Mouse (Mus musculus): Measurements from ENCODE around the gene Abhd11. TPM values are rescaled to one million over a fixed set of nuclear protein-coding genes. Genes with fewer than 3 reads are reported as not detected.

The Abhd11 gene
- polyA plus RNA-seq, 1 experiment from 2014 or later: 72.3 TPM

GRCm38 (mm10) chr5:135015497-135015896 is 6.5 kb downstream of the Abhd11 start:
- ATAC-seq (ENCODE audit: low FRiP score) (no peak), DNase-seq (ENCODE audit: low spot score) (peak; percentile 84)
- Histone ChIP-seq H3K9ac (no peak overlapping the region), H3K9me3 (ENCODE audit: control insufficient read depth, low read length) (no peaks in the 10 kb centered on the region), H3K4me2 (replicated peaks) (no peak overlapping the region), H3K4me3 (replicated peaks; ENCODE audit: low read length) (no peak overlapping the region), H3K27ac (no peak overlapping the region), H3K4me1 (replicated peaks; ENCODE audit: control insufficient read depth, insufficient read depth, low read length) (peaks cover 14% of the 10 kb centered on the region), H3K27me3 (ENCODE audit: control insufficient read depth, insufficient read depth, low read length) (no peaks in the 10 kb centered on the region), H3K36me3 (replicated peaks; ENCODE audit: control insufficient read depth, insufficient read depth) (no peaks in the 10 kb centered on the region)
- WGBS: 15% methylated on average over 7 of the region's 7 CpGs

- DNase-seq (ENCODE audit: low spot score): no peak
- ATAC-seq (ENCODE audit: low FRiP score): no peak
- no peak overlapping the region for H3K27ac ChIP-seq
- H3K9ac ChIP-seq: no peak overlapping the region
- H3K4me3 ChIP-seq (replicated peaks; ENCODE audit: low read length): no peak overlapping the region
- WGBS: 53% methylated on average over 4 of the region's 4 CpGs
- no peaks in the 10 kb centered on the region for H3K27me3 ChIP-seq (ENCODE audit: control insufficient read depth, insufficient read depth, low read length)
- H3K36me3 ChIP-seq (replicated peaks; ENCODE audit: control insufficient read depth, insufficient read depth): no peaks in the 10 kb centered on the region
- peaks cover 11% of the 10 kb centered on the region; the same call in 1 of the 2 replicates for H3K4me1 ChIP-seq (replicated peaks; ENCODE audit: control insufficient read depth, insufficient read depth, low read length)
- H3K4me2 ChIP-seq (replicated peaks): no peak overlapping the region
- no peaks in the 10 kb centered on the region for H3K9me3 ChIP-seq (ENCODE audit: control insufficient read depth, low read length)
Measured at GRCm38 (mm10) chr5:135016224-135016759, 7.3 kb downstream of the Abhd11 start.

DNA sequence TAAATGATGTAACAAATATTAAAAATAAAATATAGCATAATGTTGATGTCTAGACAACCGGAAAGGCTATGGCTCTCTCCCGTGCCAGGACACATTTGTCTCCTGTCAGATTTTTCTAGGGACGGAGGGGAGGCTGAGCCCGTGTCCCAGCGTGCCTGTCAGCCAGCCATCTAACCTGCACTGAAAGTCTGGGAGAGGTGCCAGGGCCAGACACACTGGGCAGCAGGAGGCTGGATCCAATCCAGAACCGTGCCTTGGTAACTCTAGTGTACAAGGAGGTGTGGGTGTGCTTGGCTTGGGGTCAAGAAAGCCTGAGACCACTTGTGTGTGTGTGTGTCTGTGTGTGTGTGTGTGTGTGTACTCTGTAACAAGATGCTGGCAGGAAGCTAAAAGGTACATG is 12.9 kb downstream of the Abhd11 start:
- Histone ChIP-seq H3K27ac (no peak overlapping the region), H3K9me3 (ENCODE audit: control insufficient read depth, low read length) (no peaks in the 10 kb centered on the region), H3K4me1 (replicated peaks; ENCODE audit: control insufficient read depth, insufficient read depth, low read length) (peaks cover 15% of the 10 kb centered on the region), H3K4me3 (replicated peaks; ENCODE audit: low read length) (no peak overlapping the region), H3K36me3 (replicated peaks; ENCODE audit: control insufficient read depth, insufficient read depth) (no peaks in the 10 kb centered on the region), H3K4me2 (replicated peaks) (no peak overlapping the region), H3K9ac (no peak overlapping the region), H3K27me3 (ENCODE audit: control insufficient read depth, insufficient read depth, low read length) (no peaks in the 10 kb centered on the region)
- 50% methylated on average over 6 of the region's 6 CpGs for WGBS
- ATAC-seq (ENCODE audit: low FRiP score): peak; percentile 78
- peak; percentile 80 for DNase-seq (ENCODE audit: low spot score)

- Histone ChIP-seq H3K9me3 (ENCODE audit: control insufficient read depth, low read length) (no peaks in the 10 kb centered on the region), H3K27me3 (ENCODE audit: control insufficient read depth, insufficient read depth, low read length) (no peaks in the 10 kb centered on the region), H3K36me3 (replicated peaks; ENCODE audit: control insufficient read depth, insufficient read depth) (no peaks in the 10 kb centered on the region; the same call in 1 of the 2 replicates), H3K4me2 (replicated peaks) (peak within 1 kb of the TSS; percentile 89), H3K9ac (peak within 1 kb of the TSS; percentile 77), H3K4me3 (replicated peaks; ENCODE audit: low read length) (peak within 1 kb of the TSS; percentile 71), H3K4me1 (replicated peaks; ENCODE audit: control insufficient read depth, insufficient read depth, low read length) (peaks cover 16% of the 10 kb centered on the region), H3K27ac (0 out of 2 replicates have a peak within 1 kb of the TSS, but pooled peaks have one; percentile 1)
- peak; percentile 86 for DNase-seq (ENCODE audit: low spot score)
- peak; percentile 89 for ATAC-seq (ENCODE audit: low FRiP score)
- under 1% methylated on average over 58 of the region's 61 CpGs for WGBS
Measured at GRCm38 (mm10) chr5:135023344-135024173, 14.6 kb downstream of the Abhd11 start, which contains the start of gene Stx1a. TSS of gene Stx1a (plus strand) at chr5:135023482.

- Histone ChIP-seq H3K27ac (no peak overlapping the region), H3K36me3 (replicated peaks; ENCODE audit: control insufficient read depth, insufficient read depth) (no peaks in the 10 kb centered on the region; the same call in 1 of the 2 replicates), H3K9ac (0 out of 2 replicates have a peak overlapping the region, but pooled peaks have one; percentile 77), H3K4me2 (replicated peaks) (peak overlapping the region; percentile 89), H3K9me3 (ENCODE audit: control insufficient read depth, low read length) (no peaks in the 10 kb centered on the region), H3K4me3 (replicated peaks; ENCODE audit: low read length) (peak overlapping the region; percentile 71), H3K4me1 (replicated peaks; ENCODE audit: control insufficient read depth, insufficient read depth, low read length) (peaks cover 21% of the 10 kb centered on the region), H3K27me3 (ENCODE audit: control insufficient read depth, insufficient read depth, low read length) (no peaks in the 10 kb centered on the region)
- WGBS: 74% methylated on average over 11 of the region's 11 CpGs
- ATAC-seq (ENCODE audit: low FRiP score) (no peak), DNase-seq (ENCODE audit: low spot score) (no peak)
Measured at GRCm38 (mm10) chr5:135024665-135025224, 15.8 kb downstream of the Abhd11 start.

DNA sequence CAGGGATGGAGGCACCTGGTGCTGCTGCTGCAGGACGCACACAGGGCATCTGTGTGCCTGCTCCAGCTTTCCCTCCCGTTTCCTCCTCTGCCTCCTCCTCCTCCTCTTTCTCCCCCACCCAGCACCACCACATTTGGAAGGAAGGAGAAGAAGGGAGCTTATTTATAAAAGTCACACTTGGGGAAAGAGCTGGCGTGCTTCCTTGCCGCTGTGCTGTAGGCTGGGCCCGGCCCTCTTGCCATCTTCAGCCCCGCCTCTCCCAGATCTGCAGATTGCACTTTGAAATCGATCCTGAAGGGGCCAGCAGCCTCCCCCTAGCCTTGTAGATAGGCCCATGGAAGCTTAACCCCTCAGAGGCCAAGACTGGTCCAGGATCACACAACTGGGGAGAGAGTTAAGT is 16.9 kb downstream of the Abhd11 start:
- Histone ChIP-seq H3K4me2 (replicated peaks) (peak overlapping the region; percentile 27; the same call in 1 of the 2 replicates), H3K4me1 (replicated peaks; ENCODE audit: control insufficient read depth, insufficient read depth, low read length) (peaks cover 21% of the 10 kb centered on the region), H3K27ac (no peak overlapping the region), H3K4me3 (replicated peaks; ENCODE audit: low read length) (no peak overlapping the region), H3K9me3 (ENCODE audit: control insufficient read depth, low read length) (no peaks in the 10 kb centered on the region), H3K36me3 (replicated peaks; ENCODE audit: control insufficient read depth, insufficient read depth) (no peaks in the 10 kb centered on the region; the same call in 1 of the 2 replicates), H3K9ac (no peak overlapping the region), H3K27me3 (ENCODE audit: control insufficient read depth, insufficient read depth, low read length) (no peaks in the 10 kb centered on the region)
- WGBS: 19% methylated on average over 7 of the region's 7 CpGs
- DNase-seq (ENCODE audit: low spot score) (no peak), ATAC-seq (ENCODE audit: low FRiP score) (no peak)

- no peaks in the 10 kb centered on the region; the same call in 1 of the 2 replicates for H3K36me3 ChIP-seq (replicated peaks; ENCODE audit: control insufficient read depth, insufficient read depth)
- no peak overlapping the region for H3K4me3 ChIP-seq (replicated peaks; ENCODE audit: low read length)
- WGBS: 53% methylated on average over 18 of the region's 18 CpGs
- H3K27ac ChIP-seq: no peak overlapping the region
- no peak for DNase-seq (ENCODE audit: low spot score)
- H3K4me1 ChIP-seq (replicated peaks; ENCODE audit: control insufficient read depth, insufficient read depth, low read length): peaks cover 16% of the 10 kb centered on the region
- H3K9me3 ChIP-seq (ENCODE audit: control insufficient read depth, low read length): no peaks in the 10 kb centered on the region
- ATAC-seq (ENCODE audit: low FRiP score): no peak
- no peak overlapping the region for H3K4me2 ChIP-seq (replicated peaks)
- no peaks in the 10 kb centered on the region for H3K27me3 ChIP-seq (ENCODE audit: control insufficient read depth, insufficient read depth, low read length)
- H3K9ac ChIP-seq: no peak overlapping the region
Measured at GRCm38 (mm10) chr5:135029007-135029854, 20.3 kb downstream of the Abhd11 start.

DNA sequence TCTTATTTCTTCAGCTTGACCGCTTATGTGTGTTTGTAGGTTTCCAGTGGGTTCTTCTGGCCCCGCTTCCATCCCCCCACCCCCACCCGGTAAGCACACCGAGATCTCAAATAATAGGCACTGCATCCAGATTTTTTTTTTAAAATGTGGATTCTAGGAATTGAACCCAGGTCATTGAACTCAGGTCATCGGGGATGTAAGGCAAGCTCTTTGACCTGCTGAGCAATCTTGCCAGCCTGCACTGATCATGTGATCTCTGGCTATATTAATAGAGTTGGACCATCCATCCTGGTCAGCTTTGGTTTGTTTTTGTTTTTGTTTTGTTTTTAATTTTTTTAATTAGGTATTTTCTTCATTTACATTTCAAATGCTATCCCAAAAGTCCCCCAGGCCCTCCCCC is 23.6 kb downstream of the Abhd11 start:
- Histone ChIP-seq H3K9me3 (ENCODE audit: control insufficient read depth, low read length) (no peaks in the 10 kb centered on the region), H3K4me1 (replicated peaks; ENCODE audit: control insufficient read depth, insufficient read depth, low read length) (0 out of 2 replicates have a peak, but pooled peaks cover 7% of the 10 kb centered on the region), H3K4me2 (replicated peaks) (no peak overlapping the region), H3K36me3 (replicated peaks; ENCODE audit: control insufficient read depth, insufficient read depth) (no peaks in the 10 kb centered on the region), H3K4me3 (replicated peaks; ENCODE audit: low read length) (no peak overlapping the region), H3K9ac (no peak overlapping the region), H3K27me3 (ENCODE audit: control insufficient read depth, insufficient read depth, low read length) (no peaks in the 10 kb centered on the region), H3K27ac (no peak overlapping the region)
- ATAC-seq (ENCODE audit: low FRiP score): no peak
- no peak for DNase-seq (ENCODE audit: low spot score)
- 91% methylated on average over 5 of the region's 5 CpGs for WGBS
